Mouse (Mus musculus) left cerebral cortex, adult 9 months (tissue): ENCODE measurements around the gene Taar5.
A peak's percentile ranks its signal among the peaks of the same experiment; 100 is the strongest.

Source experiments
- DNase-seq, 2 experiments: peaks; one replicate each; pipeline ENCODE4 v3.0.0; 2022; ENCODE audit warnings: low spot score in 2 of 2

The Taar5 gene

GRCm38 (mm10) chr10:23970656-23971165 is at the start of gene Taar5:
TSS of gene Taar5 (plus strand) at chr10:23970706.
- DNase-seq: no peak

- no peak for DNase-seq
Measured at GRCm38 (mm10) chr10:23922468-23922867, 48.0 kb upstream of the Taar5 start.

GRCm38 (mm10) chr10:23923941-23924340 is 46.6 kb upstream of the Taar5 start:
- DNase-seq: no peak

- DNase-seq: no peak
Measured at GRCm38 (mm10) chr10:23937613-23938012, 32.9 kb upstream of the Taar5 start.

- DNase-seq: no peak
Measured at GRCm38 (mm10) chr10:23938312-23938711, 32.2 kb upstream of the Taar5 start, which contains the start of gene Taar2. TSS of gene Taar2 (plus strand) at chr10:23938572.

GRCm38 (mm10) chr10:23942465-23942864 is 28.0 kb upstream of the Taar5 start:
- no peak for DNase-seq

GRCm38 (mm10) chr10:23948026-23948425 is 22.5 kb upstream of the Taar5 start:
- DNase-seq: no peak

GRCm38 (mm10) chr10:23949508-23950005 is 20.9 kb upstream of the Taar5 start, which contains the start of gene Taar3:
TSS of gene Taar3 (plus strand) at chr10:23949558.
- DNase-seq: peak in 1 of 2 experiments; percentile 5

- DNase-seq: no peak
Measured at GRCm38 (mm10) chr10:23951714-23952113, 18.8 kb upstream of the Taar5 start.

GRCm38 (mm10) chr10:23959071-23959470 is 11.4 kb upstream of the Taar5 start:
- no peak for DNase-seq

GRCm38 (mm10) chr10:23960444-23960915 is 10.0 kb upstream of the Taar5 start, which contains the start of gene Taar4:
TSS of gene Taar4 (plus strand) at chr10:23960494.
- DNase-seq: no peak

- no peak for DNase-seq
Measured at GRCm38 (mm10) chr10:23963444-23963843, 7.1 kb upstream of the Taar5 start.

GRCm38 (mm10) chr10:23964921-23965610 is 5.4 kb upstream of the Taar5 start:
- no peak for DNase-seq

- no peak for DNase-seq
Measured at GRCm38 (mm10) chr10:23971256-23971655, 750 bp downstream of the Taar5 start.

GRCm38 (mm10) chr10:23977958-23978357 is 7.5 kb downstream of the Taar5 start:
- no peak for DNase-seq

- DNase-seq: peak; percentile 7 to 71
Measured at GRCm38 (mm10) chr10:23978901-23979705, 8.6 kb downstream of the Taar5 start.

GRCm38 (mm10) chr10:23985546-23985945 is 15.0 kb downstream of the Taar5 start, which contains the start of gene Taar6:
TSS of gene Taar6 (minus strand) at chr10:23985646.
- no peak for DNase-seq

- DNase-seq: no peak
Measured at GRCm38 (mm10) chr10:23986419-23986818, 15.9 kb downstream of the Taar5 start.

- no peak for DNase-seq
Measured at GRCm38 (mm10) chr10:23993381-23993780, 22.9 kb downstream of the Taar5 start, which contains the start of gene Taar7a. TSS of gene Taar7a (minus strand) at chr10:23993481.

GRCm38 (mm10) chr10:23999639-24000038 is 29.1 kb downstream of the Taar5 start, which contains the start of gene Taar7b:
TSS of gene Taar7b (plus strand) at chr10:23999939.
- DNase-seq: no peak

GRCm38 (mm10) chr10:24006442-24006841 is 35.9 kb downstream of the Taar5 start:
- no peak for DNase-seq

GRCm38 (mm10) chr10:24007034-24007433 is 36.5 kb downstream of the Taar5 start:
- DNase-seq: no peak
